Mouse (Mus musculus) heart, postnatal 0 days (tissue): ENCODE measurements around the gene Tinagl1.

Source experiments
- CTCF ChIP-seq: IDR thresholded peaks from 2 replicates; pipeline ENCODE4 v1.5.1; 2016; ENCODE audit warnings: antibody characterized with exemption, control low read depth, low read depth
- EP300 ChIP-seq: IDR thresholded peaks from 2 replicates; pipeline ENCODE4 v1.6.1; 2016; ENCODE audit warnings: antibody characterized with exemption, low read depth

DNA sequence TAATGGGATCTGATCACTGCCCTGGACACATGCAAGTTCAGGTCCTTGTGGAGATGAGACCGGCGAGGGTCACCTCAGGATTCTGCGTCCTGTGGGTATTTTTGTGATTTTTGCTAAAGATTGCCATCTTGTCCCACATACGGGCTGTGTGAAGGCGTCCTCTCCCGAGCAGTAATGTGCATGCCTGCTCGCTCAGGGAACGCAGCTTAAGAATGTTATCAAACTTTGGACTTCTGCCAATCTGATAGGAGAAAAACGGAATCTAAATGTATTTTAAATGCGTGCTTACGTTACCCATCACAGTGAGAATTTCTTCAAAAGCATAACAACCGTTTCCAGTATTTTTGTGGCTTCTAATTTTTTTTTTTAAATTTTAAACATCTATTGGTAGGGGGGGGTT lies 12.0 kb upstream of the Tinagl1 start:
- TF ChIP-seq CTCF (no peak), EP300 (no peak)
